Mouse (Mus musculus) spleen, adult 2 months (tissue): ENCODE measurements around the gene Cd79b.
"Not testable (repeated sequence)": the region's sequence is repeated elsewhere in the genome, so short reads cannot be mapped to it uniquely, and the experiment has no call there.

Experiments
- CTCF ChIP-seq: fragments of 200-500 bp; IDR thresholded peaks from 2 replicates; pipeline ENCODE4 v1.5.1; 2011; ENCODE audit warnings: mild to moderate bottlenecking, inconsistent platforms; ENCODE audit not compliant: insufficient read depth, insufficient read length, insufficient replicate concordance; ENCODE audit errors: extremely low read depth
- POLR2A ChIP-seq: fragments of 200-500 bp; IDR thresholded peaks from 2 replicates; pipeline ENCODE4 v1.6.1; 2011; ENCODE audit warnings: low read depth, low read length, inconsistent platforms

- not testable (repeated sequence) for TF ChIP-seq POLR2A, CTCF
Observed at GRCm38 (mm10) chr11:106339323-106339722, 24.8 kb upstream of the Cd79b start.
